Mouse (Mus musculus) inflammation-experienced regulatory T-cells, adult 6 months (primary cell): ENCODE measurements at regions not wholly inside any gene's neighbourhood (a gene's known extent, or its start where the extent isn't known, plus 50 kb on each side); places are given as distances from the start of the nearest gene placed in this dataset.

Experiments used
- ATAC-seq: one replicate; pipeline ENCODE4 v1.8.0; 2017

GRCm38 (mm10) chr3:128222344-128222743 lies 326.2 kb upstream of the Fam241a start:
- ATAC-seq: no peak

GRCm38 (mm10) chr3:128221625-128222024 lies 325.5 kb upstream of the Fam241a start:
- no peak for ATAC-seq

- no peak for ATAC-seq
These were observed 324.8 kb upstream of the Fam241a start for GRCm38 (mm10) chr3:128220776-128221550.

- no peak for ATAC-seq
These were observed 321.8 kb upstream of the Fam241a start for GRCm38 (mm10) chr3:128217765-128218415.

- no peak for ATAC-seq
These were observed 316.1 kb upstream of the Fam241a start for GRCm38 (mm10) chr3:128212256-128212655.

- ATAC-seq: no peak
These were observed 314.5 kb upstream of the Fam241a start for GRCm38 (mm10) chr3:128210591-128210990.

- ATAC-seq: no peak
These were observed 310.8 kb upstream of the Fam241a start for GRCm38 (mm10) chr3:128206948-128207347.

- ATAC-seq: no peak
These were observed 310.4 kb upstream of the Fam241a start for GRCm38 (mm10) chr3:128206483-128206882.

- ATAC-seq: no peak
These were observed 304.6 kb upstream of the Fam241a start for GRCm38 (mm10) chr3:128200574-128201235.

- ATAC-seq: no peak
These were observed 303.3 kb upstream of the Fam241a start for GRCm38 (mm10) chr3:128199466-128199865.

- no peak for ATAC-seq
These were observed 296.1 kb upstream of the Fam241a start for GRCm38 (mm10) chr3:128192046-128192800.

- ATAC-seq: no peak
These were observed 291.4 kb upstream of the Fam241a start for GRCm38 (mm10) chr3:128187330-128188044.

GRCm38 (mm10) chr3:128186278-128186677 lies 290.2 kb upstream of the Fam241a start:
- no peak for ATAC-seq

- ATAC-seq: no peak
These were observed 285.2 kb upstream of the Fam241a start for GRCm38 (mm10) chr3:128181221-128181908.

- no peak for ATAC-seq
These were observed 253.1 kb upstream of the Fam241a start for GRCm38 (mm10) chr3:128149216-128149615.

- no peak for ATAC-seq
These were observed 249.2 kb upstream of the Fam241a start for GRCm38 (mm10) chr3:128145329-128145728.

- no peak for ATAC-seq
These were observed 231.7 kb upstream of the Fam241a start for GRCm38 (mm10) chr3:128127836-128128235.

GRCm38 (mm10) chr3:128126664-128127063 lies 230.5 kb upstream of the Fam241a start:
- no peak for ATAC-seq

- no peak for ATAC-seq
These were observed 226.0 kb upstream of the Fam241a start for GRCm38 (mm10) chr3:128122111-128122510.

GRCm38 (mm10) chr3:128120647-128121440 lies 224.7 kb upstream of the Fam241a start:
- ATAC-seq: no peak

- no peak for ATAC-seq
These were observed 217.1 kb upstream of the Fam241a start for GRCm38 (mm10) chr3:128113209-128113608.
